Mouse (Mus musculus) hindbrain, embryonic 11.5 days (tissue): ENCODE results near the gene Cbfa2t2. TPM values are rescaled to one million over a fixed set of nuclear protein-coding genes. Genes with fewer than 3 reads are reported as not detected.

Source experiments
- ATAC-seq: fragments of 200-750 bp; cut with Nextera tagmentation; 2 replicates; pipeline ENCODE4 v1.8.0; 2017; ENCODE audit warnings: mild to moderate bottlenecking, moderate TSS enrichment, moderate library complexity; ENCODE audit not compliant: low FRiP score
- DNase-seq: peaks from one replicate; pipeline ENCODE4 v3.0.0-alpha.2; 2015; ENCODE audit warnings: low spot score
- H3K27ac ChIP-seq: fragments of 300-500 bp; sonication (generic); 2 replicates; pipeline ENCODE4 v1.5.1; 2014; ENCODE audit warnings: mild to moderate bottlenecking, low read depth, low read length
- H3K27me3 ChIP-seq: fragments of 300-500 bp; sonication (generic); 2 replicates; pipeline ENCODE4 v1.6.1; 2014; ENCODE audit warnings: mild to moderate bottlenecking, low read length, moderate library complexity, mixed read lengths; ENCODE audit not compliant: control insufficient read depth, insufficient read depth
- H3K36me3 ChIP-seq: fragments of 300-500 bp; sonication (generic); 2 replicates; pipeline ENCODE4 v1.6.1; 2014; ENCODE audit warnings: mild to moderate bottlenecking, low read length, moderate library complexity, mixed read lengths; ENCODE audit not compliant: control insufficient read depth, insufficient read depth
- H3K4me1 ChIP-seq: fragments of 300-500 bp; sonication (generic); replicated peaks from 2 replicates; pipeline ENCODE4 v1.6.1; 2014; ENCODE audit warnings: low read length, mixed read lengths; ENCODE audit not compliant: control insufficient read depth, insufficient read depth
- H3K4me2 ChIP-seq: fragments of 300-500 bp; sonication (generic); replicated peaks from 2 replicates; pipeline ENCODE4 v1.6.1; 2014; ENCODE audit warnings: mild to moderate bottlenecking, low read depth, low read length
- H3K4me3 ChIP-seq: fragments of 300-500 bp; sonication (generic); 2 replicates; pipeline ENCODE4 v1.5.1; 2014; ENCODE audit warnings: low read depth, low read length
- H3K9ac ChIP-seq: fragments of 300-500 bp; sonication (generic); 2 replicates; pipeline ENCODE4 v1.6.1; 2014; ENCODE audit warnings: low read depth, low read length
- H3K9me3 ChIP-seq: fragments of 300-500 bp; sonication (generic); 2 replicates; pipeline ENCODE4 v1.6.1; 2016; ENCODE audit warnings: low read length; ENCODE audit not compliant: control insufficient read depth
- WGBS: fragments of 180-500 bp; shearing (Covaris S2); extraction: QIAGEN DNeasy Blood & Tissue Kit; methylation state at CpG from one replicate; pipeline ENCODE4 v1.1.7; 2014; 5-methylcytosine and 5-hydroxymethylcytosine counted together
- polyA plus RNA-seq: library from polyadenylated mRNA; unstranded; fragments of >200 nt; fragmentation: Nextera tagmentation; extraction: Ambion mirVana; gene quantifications from 2 replicates; pipeline ENCODE4 v1.2.1, GENCODE M21; 2014

Cbfa2t2 gene
- polyA plus RNA-seq, 1 experiment from 2014 or later = 68.2 TPM

GRCm38 (mm10) chr2:154552424-154552907, 116.2 kb downstream of the Cbfa2t2 start:
- Histone ChIP-seq H3K4me2 (0 out of 2 replicates have a peak overlapping the region, but pooled peaks have one; percentile 22), H3K4me3 (no peak overlapping the region), H3K27me3 (peaks cover 12% of the 10 kb centered on the region; the same call in 1 of the 2 replicates), H3K9me3 (no peaks in the 10 kb centered on the region), H3K36me3 (no peaks in the 10 kb centered on the region), H3K9ac (0 out of 2 replicates have a peak overlapping the region, but pooled peaks have one; percentile 12), H3K4me1 (peaks cover 9% of the 10 kb centered on the region; the same call in 1 of the 2 replicates), H3K27ac (no peak overlapping the region)
- DNase-seq (peak; percentile 75), ATAC-seq (peak; percentile 25; the same call in 1 of the 2 replicates)
- WGBS = 29% methylated on average over 27 of the region's 27 CpGs

GRCm38 (mm10) chr2:154555235-154555634, 119.0 kb downstream of the Cbfa2t2 start:
- WGBS = 80% methylated on average over 6 of the region's 6 CpGs
- Histone ChIP-seq H3K27me3 (peaks cover 12% of the 10 kb centered on the region; the same call in 1 of the 2 replicates), H3K9ac (no peak overlapping the region), H3K4me2 (no peak overlapping the region), H3K9me3 (no peaks in the 10 kb centered on the region), H3K27ac (no peak overlapping the region), H3K4me3 (no peak overlapping the region), H3K4me1 (peaks cover 12% of the 10 kb centered on the region; the same call in 1 of the 2 replicates), H3K36me3 (no peaks in the 10 kb centered on the region)
- DNase-seq (no peak), ATAC-seq (no peak)

DNA sequence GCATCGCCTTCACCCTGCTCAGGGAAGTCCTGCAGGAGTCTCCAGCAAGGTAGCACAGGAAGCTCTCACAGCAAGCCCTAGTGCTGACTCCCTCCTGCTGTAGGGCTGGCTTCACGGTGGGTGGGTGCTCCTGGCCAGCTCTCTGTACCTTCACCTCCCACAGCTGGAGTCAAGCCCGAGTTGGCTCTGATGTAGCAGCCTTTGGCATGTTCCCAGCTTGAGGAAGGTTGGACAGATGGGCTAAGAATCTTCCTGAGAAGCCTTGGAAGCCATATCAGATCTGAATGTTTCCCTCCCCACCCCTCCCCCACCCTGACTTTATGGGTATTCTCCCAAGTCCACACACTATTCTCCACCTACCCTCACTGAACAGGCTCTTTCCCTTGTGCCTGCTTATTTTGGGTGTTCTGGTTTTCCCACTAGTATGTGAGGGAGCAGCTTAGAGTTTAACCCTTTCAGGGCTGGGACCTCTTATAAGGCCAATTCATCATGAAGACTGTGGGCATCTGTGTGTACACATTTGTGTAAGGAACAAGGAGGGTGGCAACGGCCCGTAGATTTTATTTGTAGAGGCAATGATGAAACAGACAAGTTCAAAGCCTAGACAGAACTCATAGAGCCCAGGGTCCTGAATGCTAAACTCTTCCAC, 121.0 kb downstream of the Cbfa2t2 start:
- DNase-seq (peak; percentile 30), ATAC-seq (no peak)
- WGBS = 53% methylated on average over 5 of the region's 5 CpGs
- Histone ChIP-seq H3K27me3 (peaks cover 1% of the 10 kb centered on the region; the same call in 1 of the 2 replicates), H3K36me3 (no peaks in the 10 kb centered on the region), H3K4me2 (no peak overlapping the region), H3K27ac (no peak overlapping the region), H3K9ac (no peak overlapping the region), H3K4me3 (no peak overlapping the region), H3K9me3 (no peaks in the 10 kb centered on the region), H3K4me1 (peaks cover 7% of the 10 kb centered on the region; the same call in 1 of the 2 replicates)

DNA sequence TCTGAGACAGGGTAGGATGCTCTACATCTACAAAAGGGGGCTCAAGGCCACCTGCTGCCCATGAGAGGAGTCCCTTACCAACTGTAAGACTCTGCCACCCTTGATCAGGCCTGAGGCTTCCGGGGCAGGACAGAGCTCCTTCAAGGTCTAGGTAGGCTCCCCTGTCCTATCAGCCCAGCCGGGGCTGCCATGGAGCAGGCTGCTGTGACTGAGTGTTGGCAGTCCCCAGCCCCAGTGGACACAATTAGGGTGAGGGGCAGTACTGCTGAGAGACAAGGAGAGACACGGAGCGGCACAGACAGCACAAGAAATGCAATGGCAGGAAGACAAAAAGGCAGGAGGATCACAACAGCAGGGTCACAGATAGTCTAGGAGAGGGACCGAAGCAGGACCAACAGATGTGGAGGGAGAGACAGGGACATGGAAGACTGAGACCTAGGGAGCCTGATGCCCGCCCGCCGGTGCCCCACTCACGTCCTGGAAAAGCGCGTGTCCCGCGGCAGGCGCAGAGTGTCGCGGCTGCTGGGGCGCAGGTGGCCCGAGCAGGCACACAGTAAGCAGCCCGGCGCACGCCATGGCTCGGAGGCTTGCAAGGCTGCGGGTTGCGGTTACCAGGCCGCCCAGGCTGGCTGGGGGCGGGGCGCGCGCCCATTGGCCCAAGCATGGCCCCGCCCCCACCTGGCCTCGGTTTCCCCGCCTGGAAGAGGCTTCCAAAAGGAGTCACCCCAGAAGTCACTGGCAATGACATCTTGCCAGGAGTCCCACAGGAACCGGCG, 122.2 kb downstream of the Cbfa2t2 start, which contains the start of gene Necab3:
Necab3 (minus strand) TSS at position 627 of the 776 bp plus-strand sequence.
- Histone ChIP-seq H3K4me1 (peaks cover 6% of the 10 kb centered on the region; the same call in 1 of the 2 replicates), H3K36me3 (0 out of 2 replicates have a peak, but pooled peaks cover 2% of the 10 kb centered on the region), H3K9ac (peak within 1 kb of the TSS; percentile 19), H3K4me2 (peak within 1 kb of the TSS; percentile 39), H3K9me3 (no peaks in the 10 kb centered on the region), H3K4me3 (peak within 1 kb of the TSS; percentile 30), H3K27ac (peak within 1 kb of the TSS; percentile 34; the same call in 1 of the 2 replicates), H3K27me3 (no peaks in the 10 kb centered on the region)
- DNase-seq (peak; percentile 62), ATAC-seq (peak; percentile 78)
- WGBS = 4% methylated on average over 34 of the region's 34 CpGs

DNA sequence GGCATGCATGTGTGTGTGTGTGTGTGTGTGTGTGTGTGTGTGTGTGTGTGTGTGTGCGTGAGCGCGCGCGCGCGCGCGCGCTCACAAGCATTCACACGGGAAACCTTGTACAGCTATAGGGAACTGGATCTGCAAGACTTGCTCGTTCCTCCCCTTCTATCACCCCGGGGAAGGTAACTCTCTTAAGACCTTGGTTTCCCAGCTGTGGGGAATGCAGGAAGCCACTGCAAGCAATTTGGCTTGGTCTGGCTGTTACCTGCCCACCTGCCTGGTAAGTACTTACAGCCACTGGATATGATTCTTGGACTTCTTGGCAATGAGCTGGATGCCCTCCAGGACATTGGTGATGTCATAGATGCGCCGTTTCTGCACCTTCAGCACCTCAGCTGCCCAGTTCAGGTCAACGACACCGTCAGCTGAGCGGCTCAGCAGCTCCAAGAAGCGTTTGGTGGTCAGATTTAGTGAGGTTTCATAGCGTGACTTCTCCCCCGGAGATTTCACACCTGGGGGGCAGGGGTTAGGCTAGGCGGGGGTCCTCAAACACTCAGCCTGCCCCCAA, 127.4 kb downstream of the Cbfa2t2 start:
- H3K36me3 ChIP-seq = 0 out of 2 replicates have a peak, but pooled peaks cover 2% of the 10 kb centered on the region
- no peak for ATAC-seq

DNA sequence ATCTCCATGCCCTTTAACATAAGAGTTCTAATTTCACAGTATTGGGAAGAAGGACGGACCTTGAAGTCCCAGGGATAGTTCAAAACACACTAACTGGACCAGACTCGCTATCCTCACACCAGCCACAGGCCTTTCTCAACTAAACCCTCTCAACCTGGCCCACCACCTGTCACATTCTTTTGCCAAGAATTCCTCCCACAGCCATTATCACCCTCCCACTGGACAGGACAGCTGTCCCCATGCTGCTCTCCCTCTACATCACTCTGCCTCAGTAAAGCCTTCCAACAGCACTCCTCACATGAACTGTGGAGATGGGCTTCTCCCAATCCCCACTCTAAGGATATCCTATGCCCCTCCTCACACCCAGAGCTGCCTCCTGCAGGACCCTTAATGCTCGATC, 129.3 kb downstream of the Cbfa2t2 start:
- no peaks in the 10 kb centered on the region for H3K9me3 ChIP-seq
- H3K9ac ChIP-seq = no peak overlapping the region
- H3K27ac ChIP-seq = no peak overlapping the region; the same call in 1 of the 2 replicates
- WGBS = 80% methylated on average over 3 of the region's 3 CpGs
- H3K4me1 ChIP-seq = peaks cover 12% of the 10 kb centered on the region
- DNase-seq (no peak), ATAC-seq (no peak)
- no peaks in the 10 kb centered on the region for H3K27me3 ChIP-seq
- no peak overlapping the region for H3K4me2 ChIP-seq
- 0 out of 2 replicates have a peak, but pooled peaks cover 2% of the 10 kb centered on the region for H3K36me3 ChIP-seq
- H3K4me3 ChIP-seq = no peak overlapping the region

More for the DNA sequence above, 127.4 kb downstream of the Cbfa2t2 start:
- DNase-seq = no peak
- Histone ChIP-seq H3K27me3 (no peaks in the 10 kb centered on the region), H3K4me3 (no peak overlapping the region), H3K4me1 (peaks cover 12% of the 10 kb centered on the region), H3K9ac (no peak overlapping the region), H3K9me3 (no peaks in the 10 kb centered on the region), H3K27ac (no peak overlapping the region), H3K4me2 (no peak overlapping the region)
- 92% methylated on average over 22 of the region's 22 CpGs for WGBS

DNA sequence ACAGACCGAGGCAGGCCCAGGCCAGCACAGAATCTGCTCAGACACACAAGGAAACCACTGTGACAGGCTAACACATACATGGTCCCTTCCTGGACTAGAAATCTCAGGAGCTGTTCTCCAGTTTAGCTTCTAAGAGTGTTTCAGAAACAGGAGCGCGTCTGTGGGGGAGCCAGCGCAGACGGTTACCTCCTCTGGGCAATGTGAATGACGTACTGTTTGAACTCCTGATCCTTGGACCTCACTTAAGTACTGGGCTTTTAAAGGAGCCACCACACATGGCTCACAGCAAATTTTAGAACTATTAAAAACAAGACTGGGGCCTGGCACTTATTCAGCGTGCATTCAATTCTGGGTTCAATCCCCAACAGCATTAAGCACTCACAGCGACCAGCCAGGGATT, 130.4 kb downstream of the Cbfa2t2 start:
- ATAC-seq (no peak), DNase-seq (no peak)
- Histone ChIP-seq H3K9me3 (no peaks in the 10 kb centered on the region), H3K4me1 (peaks cover 12% of the 10 kb centered on the region), H3K4me3 (no peak overlapping the region), H3K4me2 (peak overlapping the region; percentile 9), H3K9ac (no peak overlapping the region), H3K36me3 (0 out of 2 replicates have a peak, but pooled peaks cover 2% of the 10 kb centered on the region), H3K27me3 (no peaks in the 10 kb centered on the region), H3K27ac (no peak overlapping the region)
- 58% methylated on average over 8 of the region's 8 CpGs for WGBS

GRCm38 (mm10) chr2:154567766-154568165, 131.5 kb downstream of the Cbfa2t2 start:
- Histone ChIP-seq H3K4me2 (peak overlapping the region; percentile 70), H3K36me3 (0 out of 2 replicates have a peak, but pooled peaks cover 1% of the 10 kb centered on the region), H3K27ac (peak overlapping the region; percentile 88), H3K9me3 (no peaks in the 10 kb centered on the region), H3K4me3 (peak overlapping the region; percentile 86), H3K9ac (peak overlapping the region; percentile 84), H3K4me1 (peaks cover 12% of the 10 kb centered on the region), H3K27me3 (no peaks in the 10 kb centered on the region)
- DNase-seq (no peak), ATAC-seq (no peak)
- 79% methylated on average over 2 of the region's 2 CpGs for WGBS
